Mouse (Mus musculus): ENCODE data around the gene Cblc. TPM values are rescaled to one million over a fixed set of nuclear protein-coding genes. Genes with fewer than 3 reads are reported as not detected.

Gene Cblc
- not detected in 2 replicates for polyA plus RNA-seq (2015; fragmentation: Nextera tagmentation; extraction: Ambion mirVana)

DNA sequence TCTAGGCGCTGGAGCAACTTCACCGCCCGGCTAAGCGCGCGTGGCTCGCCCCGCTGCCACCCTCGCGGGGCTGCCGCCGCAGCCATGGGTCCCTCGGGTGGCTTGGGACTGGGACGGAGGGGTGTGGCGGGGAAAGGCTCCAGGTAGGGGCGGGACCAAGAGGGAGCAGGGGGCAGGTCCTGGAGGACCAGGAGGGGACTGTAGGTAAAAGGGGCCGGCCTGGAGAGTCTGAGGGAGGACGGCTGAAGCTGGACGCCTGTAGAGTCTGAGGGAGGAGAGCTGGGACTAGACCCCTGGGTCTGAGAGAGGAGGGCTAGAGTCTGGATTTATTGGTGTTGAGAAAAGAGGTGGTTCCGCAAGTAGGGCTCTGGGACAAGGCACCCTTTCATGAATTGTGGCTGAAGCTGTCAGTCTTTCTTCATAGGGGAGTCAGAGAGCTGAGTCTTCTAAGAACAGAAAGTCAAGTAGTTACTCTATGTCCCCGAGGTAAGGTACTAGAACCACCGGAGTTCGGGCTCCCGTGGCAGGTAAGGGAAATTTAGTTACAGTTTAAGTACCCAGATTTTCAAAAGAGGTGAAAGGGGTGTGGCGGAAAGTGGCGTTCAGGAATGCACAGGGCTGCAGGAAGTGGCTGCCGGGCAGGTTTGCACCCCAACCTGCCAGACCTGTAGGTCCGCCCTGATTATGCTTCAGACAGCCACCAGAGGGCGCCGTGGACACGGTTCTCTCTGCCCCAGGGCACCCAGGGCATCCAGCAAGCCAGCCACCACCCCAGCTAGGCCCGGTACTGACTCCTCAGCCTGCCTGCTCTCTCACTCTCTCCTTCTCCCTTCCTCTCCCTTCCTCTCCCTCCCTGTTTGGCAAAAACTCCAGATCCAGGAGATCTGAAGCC lies at the start of gene Cblc:
TSS of gene Cblc (minus strand) at position 113 of the 892 bp plus-strand sequence.
- Histone ChIP-seq H3K9ac (replicated peaks) (no peak within 1 kb of the TSS), H3K4me3 (no peak within 1 kb of the TSS), H3K27me3 (peaks cover 22% of the 10 kb centered on the region), H3K27ac (replicated peaks) (no peak within 1 kb of the TSS), H3K4me1 (no peaks in the 10 kb centered on the region), H3K9me3 (no peaks in the 10 kb centered on the region), H3K36me3 (no peaks in the 10 kb centered on the region), H3K4me2 (replicated peaks) (no peak within 1 kb of the TSS)
- peak; percentile 26; the same call in 1 of the 2 replicates for ATAC-seq (replicated peaks)
- WGBS = 3% methylated on average over 31 of the region's 32 CpGs

DNA sequence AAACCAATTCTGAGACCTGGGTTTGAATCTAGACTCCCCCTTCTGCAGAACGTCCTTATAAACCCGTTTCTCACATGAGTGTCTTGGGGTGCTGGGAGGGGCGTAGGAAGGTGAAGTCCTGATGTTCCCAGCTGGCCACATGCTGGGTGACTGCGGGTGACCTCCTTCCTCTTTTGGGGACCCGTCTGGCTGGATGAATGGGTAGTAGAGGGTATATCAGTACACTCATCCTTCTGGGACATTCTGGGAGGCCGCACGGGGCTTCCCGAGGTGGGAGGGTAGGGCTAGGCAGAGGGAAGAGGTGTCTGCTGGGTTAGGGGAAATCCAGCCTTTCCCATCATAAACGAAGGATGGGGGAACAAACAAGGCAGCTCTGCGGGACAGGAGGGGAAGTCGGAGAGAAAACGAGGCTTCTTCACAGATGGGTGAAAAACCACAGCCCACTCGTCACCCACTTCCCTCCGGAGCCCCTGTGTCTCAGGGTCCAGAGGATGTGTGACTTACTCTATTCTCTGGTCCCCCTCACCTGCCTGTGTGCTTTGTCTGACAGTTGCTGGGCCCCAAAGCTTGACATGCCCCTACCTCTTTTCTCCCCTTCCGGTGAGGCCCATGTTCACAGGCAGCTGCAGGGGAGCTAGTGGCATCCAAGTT lies 48.0 kb upstream of the Cblc start:
- Histone ChIP-seq H3K27me3 (peaks cover 6% of the 10 kb centered on the region; the same call in 1 of the 2 replicates), H3K9me3 (no peaks in the 10 kb centered on the region), H3K9ac (replicated peaks) (no peak overlapping the region), H3K4me2 (replicated peaks) (no peak overlapping the region), H3K36me3 (no peaks in the 10 kb centered on the region), H3K4me1 (no peaks in the 10 kb centered on the region), H3K4me3 (no peak overlapping the region), H3K27ac (replicated peaks) (no peak overlapping the region)
- WGBS = 70% methylated on average over 15 of the region's 15 CpGs
- ATAC-seq (replicated peaks) = no peak

GRCm38 (mm10) chr7:19843561-19843960 lies 47.0 kb upstream of the Cblc start:
- Histone ChIP-seq H3K4me1 (no peaks in the 10 kb centered on the region), H3K27me3 (peaks cover 6% of the 10 kb centered on the region; the same call in 1 of the 2 replicates), H3K4me2 (replicated peaks) (no peak overlapping the region), H3K36me3 (no peaks in the 10 kb centered on the region), H3K27ac (replicated peaks) (no peak overlapping the region), H3K9ac (replicated peaks) (no peak overlapping the region), H3K4me3 (no peak overlapping the region), H3K9me3 (no peaks in the 10 kb centered on the region)
- 5% methylated on average over 11 of the region's 11 CpGs for WGBS
- ATAC-seq (replicated peaks) = 0 out of 2 replicates have a peak, but pooled peaks have one; percentile 41

- ATAC-seq (replicated peaks) = no peak
- 29% methylated on average over 19 of the region's 19 CpGs for WGBS
These were observed 46.4 kb upstream of the Cblc start for GRCm38 (mm10) chr7:19842885-19843504.

DNA sequence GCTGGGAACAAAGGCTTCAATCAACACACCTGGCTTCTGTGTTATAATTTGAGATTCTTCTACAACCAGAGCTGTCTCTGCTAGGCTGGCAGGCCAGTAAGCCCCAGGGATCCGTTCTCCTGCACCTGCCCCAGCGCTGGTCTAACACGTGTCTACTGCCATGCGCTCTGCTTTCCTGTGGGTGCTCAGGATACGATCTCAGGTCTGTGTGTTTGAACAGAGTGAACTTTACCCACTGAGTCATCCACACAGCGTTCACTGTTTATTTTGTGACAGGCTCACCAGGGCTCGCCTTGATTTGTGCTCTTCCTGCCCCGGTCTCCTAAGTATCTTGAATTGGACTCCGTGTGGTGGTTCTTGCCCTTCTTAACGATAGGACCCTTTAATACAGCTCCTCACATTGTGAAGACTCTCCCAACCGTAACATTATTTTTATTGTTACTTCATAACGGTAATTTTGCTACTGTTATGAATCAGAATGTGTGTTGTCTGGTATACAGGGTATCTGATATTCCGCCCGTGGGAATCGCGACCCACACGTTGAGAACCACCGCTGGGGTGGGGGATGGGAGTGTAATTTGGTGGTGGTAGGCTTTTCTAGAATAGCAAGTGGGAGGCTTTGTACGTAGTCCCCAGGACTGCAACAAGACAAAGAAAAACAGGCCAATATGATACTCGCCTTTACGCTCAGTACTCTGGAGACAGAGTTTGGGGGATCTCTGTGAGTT lies 45.2 kb upstream of the Cblc start:
- Histone ChIP-seq H3K27me3 (peaks cover 6% of the 10 kb centered on the region; the same call in 1 of the 2 replicates), H3K9ac (replicated peaks) (no peak overlapping the region), H3K4me3 (no peak overlapping the region), H3K4me2 (replicated peaks) (no peak overlapping the region), H3K9me3 (no peaks in the 10 kb centered on the region), H3K36me3 (no peaks in the 10 kb centered on the region), H3K27ac (replicated peaks) (no peak overlapping the region), H3K4me1 (no peaks in the 10 kb centered on the region)
- WGBS = 84% methylated on average over 21 of the region's 21 CpGs
- no peak for ATAC-seq (replicated peaks)

More at GRCm38 (mm10) chr7:19842885-19843504, 46.4 kb upstream of the Cblc start:
- Histone ChIP-seq H3K4me2 (replicated peaks) (no peak overlapping the region), H3K9ac (replicated peaks) (no peak overlapping the region), H3K4me1 (no peaks in the 10 kb centered on the region), H3K9me3 (no peaks in the 10 kb centered on the region), H3K27me3 (peaks cover 6% of the 10 kb centered on the region; the same call in 1 of the 2 replicates), H3K27ac (replicated peaks) (no peak overlapping the region), H3K4me3 (no peak overlapping the region), H3K36me3 (no peaks in the 10 kb centered on the region)

DNA sequence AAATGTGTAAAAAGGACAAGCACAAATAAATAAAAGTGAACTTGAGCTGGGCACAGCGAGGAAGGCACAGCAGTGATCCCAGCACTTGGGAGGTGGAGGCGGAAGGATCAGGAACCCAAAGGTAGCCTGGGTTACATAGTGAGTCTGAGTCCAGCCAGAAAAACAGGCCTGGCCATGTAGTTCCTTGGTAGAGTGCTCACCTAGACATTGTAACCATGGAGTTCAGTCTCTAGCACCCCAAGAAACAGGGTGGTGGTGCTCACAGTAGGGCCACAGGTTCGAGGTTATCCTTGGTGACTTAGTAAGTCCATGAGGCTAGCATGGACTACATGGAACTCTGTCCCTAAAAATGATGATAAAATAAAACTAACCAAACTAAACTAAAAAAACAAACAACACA lies 44.3 kb upstream of the Cblc start:
- Histone ChIP-seq H3K27ac (replicated peaks) (no peak overlapping the region), H3K4me3 (no peak overlapping the region), H3K9me3 (no peaks in the 10 kb centered on the region), H3K27me3 (peaks cover 6% of the 10 kb centered on the region; the same call in 1 of the 2 replicates), H3K4me1 (no peaks in the 10 kb centered on the region), H3K36me3 (no peaks in the 10 kb centered on the region), H3K9ac (replicated peaks) (no peak overlapping the region), H3K4me2 (replicated peaks) (no peak overlapping the region)
- 76% methylated on average over 3 of the region's 3 CpGs for WGBS
- ATAC-seq (replicated peaks) = no peak

- Histone ChIP-seq H3K4me2 (replicated peaks) (no peak overlapping the region), H3K4me1 (no peaks in the 10 kb centered on the region), H3K4me3 (no peak overlapping the region), H3K9me3 (no peaks in the 10 kb centered on the region), H3K27ac (replicated peaks) (no peak overlapping the region), H3K36me3 (no peaks in the 10 kb centered on the region), H3K27me3 (peaks cover 6% of the 10 kb centered on the region; the same call in 1 of the 2 replicates), H3K9ac (replicated peaks) (no peak overlapping the region)
- WGBS = 86% methylated on average over 4 of the region's 4 CpGs
- no peak for ATAC-seq (replicated peaks)
These were observed 43.8 kb upstream of the Cblc start for GRCm38 (mm10) chr7:19840371-19840770.

- no peak overlapping the region for H3K4me3 ChIP-seq
- WGBS = 75% methylated on average over 3 of the region's 3 CpGs
- no peak for ATAC-seq (replicated peaks)
- no peaks in the 10 kb centered on the region for H3K9me3 ChIP-seq
- no peaks in the 10 kb centered on the region for H3K36me3 ChIP-seq
- H3K9ac ChIP-seq (replicated peaks) = no peak overlapping the region
- no peak overlapping the region for H3K27ac ChIP-seq (replicated peaks)
- no peaks in the 10 kb centered on the region for H3K27me3 ChIP-seq
- no peaks in the 10 kb centered on the region for H3K4me1 ChIP-seq
- H3K4me2 ChIP-seq (replicated peaks) = no peak overlapping the region
These were observed 40.2 kb upstream of the Cblc start for GRCm38 (mm10) chr7:19836843-19837242.

- Histone ChIP-seq H3K4me1 (no peaks in the 10 kb centered on the region), H3K27ac (replicated peaks) (no peak overlapping the region), H3K4me2 (replicated peaks) (no peak overlapping the region), H3K9ac (replicated peaks) (no peak overlapping the region), H3K9me3 (no peaks in the 10 kb centered on the region), H3K36me3 (no peaks in the 10 kb centered on the region), H3K4me3 (no peak overlapping the region), H3K27me3 (no peaks in the 10 kb centered on the region)
- no peak for ATAC-seq (replicated peaks)
- 70% methylated on average over 3 of the region's 3 CpGs for WGBS
These were observed 37.4 kb upstream of the Cblc start for GRCm38 (mm10) chr7:19834055-19834454.

DNA sequence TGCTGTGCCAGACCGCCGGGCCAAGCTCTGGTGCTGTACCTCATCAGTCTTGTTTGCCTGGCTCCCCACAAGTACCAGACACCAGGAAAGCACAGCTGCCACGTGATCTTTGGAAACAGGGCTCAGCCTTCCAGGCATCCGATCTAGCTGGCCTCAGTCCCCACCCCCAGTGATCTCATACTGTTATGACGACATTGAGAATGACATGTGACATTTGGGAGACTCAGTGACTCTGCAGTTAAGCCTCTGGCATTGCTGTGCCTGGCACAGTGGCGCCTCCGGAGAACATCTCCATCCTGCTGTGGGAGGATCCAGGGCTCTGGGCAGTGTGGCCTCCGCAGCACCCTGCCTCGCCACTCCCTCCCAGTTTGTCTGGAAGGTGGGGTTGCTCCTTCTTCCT lies 35.2 kb upstream of the Cblc start:
- no peak for ATAC-seq (replicated peaks)
- Histone ChIP-seq H3K9ac (replicated peaks) (no peak overlapping the region), H3K4me3 (no peak overlapping the region), H3K4me1 (no peaks in the 10 kb centered on the region), H3K27ac (replicated peaks) (no peak overlapping the region), H3K9me3 (no peaks in the 10 kb centered on the region), H3K4me2 (replicated peaks) (no peak overlapping the region), H3K27me3 (no peaks in the 10 kb centered on the region), H3K36me3 (no peaks in the 10 kb centered on the region)
- WGBS = 64% methylated on average over 9 of the region's 9 CpGs

GRCm38 (mm10) chr7:19830682-19831156 lies 34.1 kb upstream of the Cblc start:
- no peaks in the 10 kb centered on the region for H3K4me1 ChIP-seq
- ATAC-seq (replicated peaks) = no peak
- 39% methylated on average over 13 of the region's 13 CpGs for WGBS

More at GRCm38 (mm10) chr7:19830682-19831156, 34.1 kb upstream of the Cblc start:
- Histone ChIP-seq H3K27ac (replicated peaks) (no peak overlapping the region), H3K27me3 (no peaks in the 10 kb centered on the region), H3K36me3 (no peaks in the 10 kb centered on the region), H3K9me3 (no peaks in the 10 kb centered on the region), H3K4me3 (no peak overlapping the region), H3K9ac (replicated peaks) (no peak overlapping the region), H3K4me2 (replicated peaks) (no peak overlapping the region)
